Mouse (Mus musculus) embryo, embryonic 11 days (tissue): ENCODE measurements around the gene B4galt5.

Experiments
- DNase-seq: peaks from one replicate; pipeline ENCODE4 v3.0.0-alpha.2; 2015

Gene B4galt5

DNA sequence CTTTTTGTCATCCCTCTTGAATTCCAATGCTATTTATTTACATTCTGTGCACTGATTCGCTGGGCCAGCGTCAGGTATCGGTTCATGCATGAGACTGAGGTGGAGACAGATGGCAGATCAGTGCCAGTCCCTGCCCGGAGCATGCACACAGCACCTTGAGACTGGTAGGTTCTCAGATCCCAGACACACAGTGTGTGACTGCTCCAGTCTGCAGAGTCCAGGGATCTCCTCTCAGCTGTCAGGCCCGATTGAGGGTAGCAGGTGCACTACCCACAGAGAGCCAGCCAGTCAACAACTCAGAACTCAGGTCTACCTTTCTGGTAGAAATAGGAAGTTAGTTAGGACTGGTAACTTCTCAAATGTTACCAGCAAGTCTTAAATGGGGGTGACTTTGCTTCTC is 18.4 kb downstream of the B4galt5 start:
- no peak for DNase-seq

DNA sequence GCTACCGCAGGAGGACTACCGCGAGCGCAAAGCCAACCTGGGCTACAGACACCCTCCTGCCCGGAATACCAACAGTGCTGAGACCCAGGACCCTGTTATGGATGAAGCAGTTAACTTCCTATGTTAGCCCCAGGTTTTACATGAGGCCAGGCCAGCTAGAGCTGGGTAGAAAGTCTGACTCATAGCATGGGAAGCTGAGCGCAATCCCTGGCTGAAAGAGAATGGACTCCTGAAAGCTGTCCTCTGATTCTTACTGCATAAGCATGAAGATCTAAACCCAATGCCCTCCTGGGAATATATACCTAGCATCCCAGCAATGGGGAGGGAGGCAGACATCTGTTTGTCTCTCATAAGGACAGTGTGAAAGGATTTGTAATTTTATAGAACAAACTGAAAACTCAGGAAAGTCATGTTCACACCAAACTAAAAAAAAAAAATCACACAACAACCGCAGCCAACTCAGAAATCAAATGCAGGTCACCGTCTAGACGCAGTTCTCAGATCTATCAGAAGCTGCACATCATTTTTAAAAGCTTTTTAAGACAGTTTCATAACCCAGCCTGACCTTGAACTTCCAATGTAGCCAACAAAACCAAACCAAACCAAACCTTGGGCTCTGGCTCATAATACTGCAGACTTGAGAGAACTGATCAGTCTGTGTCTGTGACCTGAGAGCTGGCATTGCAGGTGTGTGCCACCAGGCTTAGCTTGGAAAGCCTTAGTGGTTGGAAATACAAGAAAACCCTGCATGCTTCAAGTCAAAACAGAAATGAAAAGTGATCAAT is 19.3 kb downstream of the B4galt5 start:
- no peak for DNase-seq

DNA sequence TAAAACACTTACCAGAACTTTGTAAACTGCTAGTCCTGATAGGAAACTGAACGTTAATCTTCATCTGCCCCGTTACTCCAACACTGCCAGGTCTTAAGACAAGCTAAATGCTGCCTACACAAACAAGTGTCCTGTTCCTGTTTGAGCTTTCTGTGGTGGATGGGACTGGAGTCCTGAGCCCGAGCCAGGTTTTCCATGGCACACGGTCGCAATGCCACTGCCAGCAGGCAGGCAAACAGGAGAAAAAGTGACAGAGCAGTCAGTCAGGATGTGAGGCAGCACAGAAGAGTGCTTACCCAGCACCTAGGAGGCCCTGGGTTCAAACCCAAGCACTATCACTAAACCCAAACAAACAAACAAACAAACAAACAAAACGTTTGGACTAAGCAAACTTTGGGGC is 20.6 kb downstream of the B4galt5 start:
- no peak for DNase-seq

DNA sequence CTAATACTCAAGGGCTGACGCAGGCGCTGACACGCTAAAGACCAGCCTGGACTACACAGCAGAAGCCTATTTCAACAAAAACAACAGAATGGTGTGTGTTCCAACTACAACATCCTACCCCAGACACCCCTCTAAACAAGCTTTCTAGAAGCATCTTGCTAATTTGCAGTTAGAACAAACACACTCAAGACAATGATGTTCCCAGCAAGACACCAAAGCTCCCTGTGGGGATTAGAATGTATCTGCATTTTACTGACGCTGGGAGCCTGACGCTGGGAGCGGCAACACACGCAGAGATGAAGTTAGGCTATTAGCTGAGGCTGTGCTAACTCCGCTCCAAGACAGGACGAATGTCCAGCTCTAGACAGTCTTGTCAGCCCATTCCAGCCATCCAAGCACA is 22.4 kb downstream of the B4galt5 start:
- DNase-seq = no peak

DNA sequence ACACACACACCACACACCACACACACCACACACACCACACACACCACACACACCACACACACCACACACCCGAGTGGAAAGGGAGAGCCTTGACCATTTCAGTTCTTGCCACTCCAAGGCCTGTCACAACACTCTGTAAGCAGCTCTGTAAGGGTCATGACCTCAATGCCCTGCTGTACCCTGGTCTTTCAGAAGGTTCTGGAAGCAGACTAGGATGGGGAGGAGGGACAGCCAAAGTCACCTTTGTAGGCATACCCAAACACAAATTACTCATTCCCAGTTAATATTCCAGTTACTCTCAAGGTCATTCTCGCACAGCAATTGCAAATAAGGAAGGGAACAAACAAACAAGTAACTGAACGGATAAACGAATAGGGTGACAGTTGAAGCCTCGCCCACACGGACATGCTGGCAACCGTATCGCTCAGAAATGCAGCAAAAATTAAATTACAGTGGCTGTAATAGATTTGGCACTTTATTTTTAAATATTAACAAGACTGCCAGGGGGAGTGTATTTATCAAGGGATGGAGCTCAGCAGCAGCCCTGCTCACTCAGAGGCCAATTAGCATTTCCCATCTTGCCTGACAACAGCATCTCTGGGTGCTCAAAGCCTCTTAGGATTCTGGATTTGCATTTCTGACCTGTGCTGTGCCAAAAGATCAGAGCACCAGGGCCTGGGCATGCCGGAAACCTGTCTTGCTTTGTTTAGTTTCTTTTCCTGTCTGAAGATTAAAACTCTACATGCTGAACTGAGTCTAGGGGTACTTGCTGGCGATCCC is 24.6 kb downstream of the B4galt5 start:
- no peak for DNase-seq

DNA sequence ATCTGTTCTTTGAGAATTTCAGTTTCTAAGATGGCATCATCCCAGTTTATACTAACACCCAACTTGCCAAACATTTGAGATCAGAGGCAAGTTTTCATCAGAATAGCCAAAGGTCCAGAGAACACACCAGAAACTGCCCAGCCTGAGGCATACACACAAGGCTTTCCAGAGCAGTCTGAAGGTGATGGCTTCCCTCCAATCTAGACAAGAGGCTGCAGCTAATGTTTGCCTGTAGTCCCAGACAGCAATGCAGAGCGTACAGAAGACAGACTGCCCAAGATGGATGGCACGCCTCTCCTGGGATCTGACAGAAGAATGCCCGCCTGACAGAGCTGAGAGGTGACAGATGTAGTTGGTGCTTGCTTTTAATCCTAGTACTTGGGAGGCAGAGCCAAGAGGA is 25.9 kb downstream of the B4galt5 start:
- DNase-seq = no peak

DNA sequence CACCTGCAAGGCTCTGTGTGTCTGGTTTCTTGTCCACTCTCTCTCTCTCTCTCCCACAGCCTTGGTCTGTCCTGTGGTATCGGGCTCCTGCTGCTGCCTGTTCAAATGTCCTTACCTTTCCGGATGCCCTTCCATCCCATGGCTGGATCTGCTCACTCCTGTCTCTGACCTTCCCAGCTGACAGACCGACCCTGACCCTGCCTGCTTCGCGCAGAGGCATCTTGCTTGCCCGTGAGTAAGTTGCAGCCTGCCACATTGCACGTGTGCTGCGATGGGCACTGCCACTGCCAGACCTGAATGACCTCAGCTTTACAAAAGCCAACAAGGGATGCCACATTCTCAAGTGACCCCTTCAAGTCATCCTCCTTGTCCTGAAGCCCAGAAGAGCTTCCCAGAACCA is 27.6 kb downstream of the B4galt5 start:
- DNase-seq = no peak

DNA sequence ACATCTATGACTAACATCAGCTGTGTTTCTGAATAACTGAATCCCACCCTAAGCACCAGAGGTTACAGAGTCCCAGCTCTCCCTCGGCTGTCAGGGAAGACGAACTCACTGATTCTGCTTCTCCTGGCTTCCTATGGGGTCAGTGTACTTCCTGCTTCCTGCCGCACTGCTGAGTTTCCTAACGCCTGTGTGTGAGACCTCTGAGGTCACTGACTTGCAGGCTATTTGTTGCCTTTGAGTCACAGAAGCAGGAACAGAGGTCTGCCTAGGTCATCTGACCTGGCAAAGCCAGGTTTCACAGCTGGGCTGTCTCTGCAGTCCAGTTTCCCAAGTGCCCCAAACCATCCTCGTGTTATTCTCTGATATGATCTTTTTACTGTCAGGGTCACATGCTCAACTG is 30.0 kb downstream of the B4galt5 start:
- DNase-seq = peak; percentile 37

DNA sequence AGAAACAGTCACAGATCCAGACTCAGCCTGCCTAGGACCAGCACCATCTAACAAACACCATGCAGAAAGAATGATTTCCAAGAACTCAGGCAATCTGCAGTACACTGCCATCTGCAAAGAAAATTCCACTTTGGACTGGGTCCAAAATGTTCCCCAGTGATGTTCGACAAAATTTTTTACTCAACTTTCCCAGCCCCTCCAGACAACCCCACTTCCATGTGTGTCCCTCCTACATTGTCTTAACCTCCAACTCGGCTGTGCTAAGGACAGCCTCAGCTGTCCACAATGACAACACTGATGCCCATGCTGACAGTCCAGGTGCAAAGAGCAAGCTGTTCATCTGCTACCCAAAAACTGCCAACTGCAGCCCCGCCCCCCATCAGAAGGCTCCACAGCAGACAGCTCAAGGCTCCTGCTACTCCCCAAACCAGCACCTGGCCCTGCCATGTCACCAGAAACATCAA is 32.2 kb downstream of the B4galt5 start:
- DNase-seq = no peak

DNA sequence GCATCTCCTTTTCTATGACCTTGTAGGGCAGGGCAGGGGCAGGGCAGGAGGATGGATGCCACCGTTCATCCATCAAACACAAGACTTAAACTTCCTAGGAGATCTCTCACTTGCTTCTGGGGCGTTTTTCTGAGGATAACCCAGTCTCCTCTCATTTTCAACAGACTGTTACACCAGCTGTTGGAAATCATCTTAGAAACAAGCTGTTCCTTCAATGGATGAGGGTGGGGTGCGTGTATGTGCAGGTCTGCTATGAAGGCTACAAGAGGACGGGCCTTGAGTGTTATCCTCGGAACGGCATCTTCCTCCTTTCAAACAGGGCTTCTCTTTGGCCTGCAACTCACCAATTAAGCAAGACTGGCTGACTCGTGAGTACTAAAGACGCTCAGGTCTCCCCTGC is 34.5 kb downstream of the B4galt5 start:
- no peak for DNase-seq

DNA sequence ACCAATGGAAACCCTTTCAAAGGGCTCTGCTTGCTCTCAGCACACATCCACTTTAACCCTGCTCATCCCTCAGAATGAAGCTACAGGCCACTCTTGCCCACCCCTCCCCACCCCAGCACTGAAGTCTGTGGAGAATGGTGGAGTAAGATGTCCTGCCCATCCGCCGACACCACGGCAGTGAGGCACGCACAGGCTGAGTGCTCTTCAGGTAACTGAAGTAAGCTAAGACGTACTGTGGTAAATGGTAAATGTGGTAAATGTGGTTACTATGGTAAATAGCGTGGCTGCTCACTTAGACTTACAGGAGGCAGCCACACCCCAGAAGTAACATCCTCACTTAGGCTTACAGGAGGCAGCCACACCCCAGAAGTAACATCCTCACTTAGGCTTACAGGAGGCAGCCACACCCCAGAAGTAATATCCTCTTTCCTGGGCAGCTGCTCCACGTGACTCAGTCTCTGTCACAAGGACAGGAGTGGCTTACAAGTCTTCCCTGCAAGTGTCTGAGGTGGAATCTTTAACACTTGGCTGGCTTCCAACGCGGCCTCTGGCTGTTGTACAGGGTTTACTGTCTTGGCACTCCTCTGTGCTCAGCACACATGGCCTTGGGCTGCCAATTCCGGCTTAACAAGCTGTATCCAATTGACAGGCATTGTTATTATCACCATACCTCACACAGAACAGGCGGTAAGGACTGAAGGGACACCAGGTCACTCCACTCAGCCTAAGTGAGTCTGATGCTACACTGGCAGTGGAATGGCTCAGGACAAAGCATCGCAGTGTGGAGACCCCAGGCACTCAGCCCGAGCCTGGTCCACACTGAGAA is 35.3 kb downstream of the B4galt5 start:
- peak; percentile 31 for DNase-seq

DNA sequence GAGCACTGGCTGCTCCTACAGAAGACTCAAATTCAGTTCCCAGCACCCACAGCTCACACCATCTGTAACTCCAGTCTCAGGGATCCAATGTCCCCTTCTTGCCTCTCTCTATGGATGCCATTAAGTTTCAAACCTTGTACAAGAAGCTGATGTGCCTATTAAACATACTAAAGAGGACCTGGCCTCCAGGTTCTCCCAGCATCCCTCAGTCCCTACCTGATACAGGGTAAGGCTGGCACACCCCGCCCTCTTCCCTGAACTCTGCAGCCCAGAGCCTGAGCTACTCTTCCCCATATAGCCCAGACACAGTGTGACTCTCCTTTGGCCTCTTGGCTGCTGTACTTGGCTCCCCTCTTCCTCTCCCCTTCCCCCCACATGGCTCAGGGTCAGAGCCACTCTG is 38.9 kb downstream of the B4galt5 start:
- DNase-seq = no peak

DNA sequence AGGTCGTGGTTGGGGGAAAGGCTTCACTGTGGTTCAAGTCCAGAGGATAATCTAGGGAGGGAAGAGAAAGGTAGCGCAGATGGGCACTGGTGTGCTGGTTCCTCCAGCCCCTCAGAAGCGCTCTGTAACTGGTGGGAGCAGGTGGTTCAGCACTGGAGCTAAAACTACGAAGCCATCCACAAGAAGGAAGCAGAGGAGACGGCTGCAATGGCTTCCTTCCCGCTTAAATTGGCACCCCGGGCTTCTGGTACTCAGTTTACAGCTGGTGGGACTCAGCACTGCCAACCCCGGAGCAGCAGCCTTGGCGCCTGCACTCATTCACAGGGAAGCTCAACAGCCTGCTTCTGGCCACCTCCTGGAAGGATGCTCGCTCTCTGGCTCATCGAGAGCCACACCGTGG is 39.7 kb downstream of the B4galt5 start:
- DNase-seq = no peak

DNA sequence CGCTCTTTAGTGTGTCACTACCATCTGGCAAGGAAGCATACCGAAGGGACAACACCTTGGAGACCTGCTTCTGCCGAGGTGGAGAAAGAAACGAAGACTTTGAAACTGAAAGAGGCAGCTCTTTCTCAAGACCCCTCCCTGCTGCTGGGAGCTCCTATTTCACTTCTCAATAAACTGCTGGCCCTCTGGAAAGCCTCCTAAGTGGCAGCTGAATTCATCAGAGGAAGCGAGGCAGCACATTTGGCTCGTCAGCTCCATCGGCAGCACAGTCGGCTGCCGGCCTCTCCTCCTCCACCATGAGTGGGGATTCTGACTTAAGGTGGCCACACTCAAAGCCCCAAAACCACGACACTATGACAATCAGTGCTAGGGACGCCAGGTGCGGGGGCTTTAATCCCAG is 41.3 kb downstream of the B4galt5 start:
- DNase-seq = peak; percentile 37

DNA sequence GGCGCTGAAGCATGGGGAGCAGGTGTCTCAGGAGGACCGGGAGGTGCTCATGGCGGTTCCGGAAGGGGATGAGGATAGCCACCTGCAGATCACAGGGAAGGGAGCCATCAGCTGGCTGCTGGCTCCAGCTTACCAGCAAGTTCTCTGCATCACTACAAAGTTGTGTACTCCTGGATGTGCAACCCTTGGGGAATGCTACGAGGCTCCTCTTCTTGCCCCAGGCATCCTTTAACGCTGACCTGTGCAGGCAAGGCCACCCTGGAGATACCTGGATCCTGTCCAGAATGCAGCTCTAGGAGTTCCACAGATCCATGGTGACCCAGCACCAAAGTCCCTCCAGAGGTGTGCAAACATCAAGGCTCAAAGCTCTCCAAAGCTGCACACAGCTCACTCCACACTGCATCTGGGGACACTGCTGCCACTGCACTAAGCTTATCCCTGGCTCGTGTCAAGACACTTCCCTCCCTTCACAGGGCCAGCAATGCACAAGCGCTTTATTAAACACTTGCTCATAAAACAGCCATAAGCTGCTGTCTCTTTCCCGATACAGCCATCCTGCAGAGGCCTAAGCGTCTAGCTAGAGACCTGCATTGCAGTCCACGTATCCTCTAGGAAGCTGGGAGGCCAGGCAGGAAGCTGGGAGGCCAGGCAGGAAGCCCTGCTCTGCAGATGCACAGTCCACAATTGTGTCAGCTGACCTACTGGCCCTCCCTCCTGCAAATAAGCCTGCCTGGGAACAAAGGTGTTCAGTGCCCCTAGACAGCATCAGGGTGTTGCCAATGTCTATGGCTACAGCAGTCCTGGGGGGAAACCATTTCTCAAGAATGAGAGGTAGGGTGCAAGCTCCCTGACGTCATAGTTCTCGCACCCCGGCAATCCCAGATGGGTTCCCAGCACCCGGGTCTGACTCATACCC is 42.1 kb downstream of the B4galt5 start:
- peak; percentile 22 for DNase-seq

DNA sequence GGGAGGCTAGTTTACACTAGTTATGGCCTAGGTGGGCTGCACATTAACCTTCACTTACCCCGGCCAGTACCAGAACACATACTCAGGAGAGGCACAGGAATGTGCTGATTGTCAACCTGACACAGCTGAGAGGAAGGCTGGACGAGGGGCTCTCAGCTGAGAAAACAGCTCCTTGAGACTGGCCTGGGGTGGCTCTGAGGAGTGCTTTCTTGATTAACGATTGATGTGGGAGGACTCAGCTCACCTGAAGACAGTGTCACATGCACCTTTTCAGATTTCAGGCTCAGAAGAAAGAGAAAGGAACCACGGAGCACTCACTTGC is 42.7 kb downstream of the B4galt5 start:
- no peak for DNase-seq

DNA sequence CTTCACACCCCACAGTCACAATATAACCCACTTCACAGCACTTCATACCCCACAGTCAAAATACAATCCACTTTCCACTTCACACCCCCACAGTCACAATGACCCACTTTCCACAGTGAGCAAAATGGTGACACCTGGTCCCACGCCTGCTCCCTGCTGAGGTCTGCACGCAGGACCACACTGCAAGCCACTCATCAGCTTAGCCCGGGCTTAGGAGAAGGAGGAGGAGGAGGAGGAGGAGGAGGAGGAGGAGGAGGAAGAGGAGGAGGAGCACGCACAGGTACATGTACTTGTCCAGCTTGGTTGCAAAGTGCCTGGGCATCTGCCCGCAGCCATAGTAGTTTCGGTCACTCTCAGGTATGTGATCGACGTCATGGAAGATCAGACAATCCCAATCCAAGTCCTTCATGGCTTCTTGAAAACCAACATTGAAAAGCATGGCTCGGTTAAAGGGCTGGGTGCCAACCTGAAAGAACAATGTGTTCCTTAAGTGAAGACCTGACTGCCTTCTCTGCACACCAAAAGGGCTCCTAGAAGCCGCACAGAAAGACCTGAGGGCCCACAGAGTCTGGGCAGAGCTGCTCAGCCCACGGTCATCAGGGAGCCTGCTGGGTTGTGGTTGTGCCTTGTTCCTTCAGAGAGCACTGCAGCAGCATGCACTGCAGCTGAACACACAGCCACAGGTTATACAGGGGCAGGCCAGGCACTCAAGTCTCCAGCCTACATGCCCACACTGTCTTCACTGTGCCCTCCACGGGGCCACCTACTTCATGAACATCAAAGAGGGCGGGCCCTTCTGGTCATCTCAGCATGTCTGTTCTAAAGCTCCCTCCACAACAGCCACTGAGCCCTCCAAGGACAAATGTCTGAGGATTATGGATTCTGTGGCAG is 43.4 kb downstream of the B4galt5 start:
- DNase-seq = no peak

DNA sequence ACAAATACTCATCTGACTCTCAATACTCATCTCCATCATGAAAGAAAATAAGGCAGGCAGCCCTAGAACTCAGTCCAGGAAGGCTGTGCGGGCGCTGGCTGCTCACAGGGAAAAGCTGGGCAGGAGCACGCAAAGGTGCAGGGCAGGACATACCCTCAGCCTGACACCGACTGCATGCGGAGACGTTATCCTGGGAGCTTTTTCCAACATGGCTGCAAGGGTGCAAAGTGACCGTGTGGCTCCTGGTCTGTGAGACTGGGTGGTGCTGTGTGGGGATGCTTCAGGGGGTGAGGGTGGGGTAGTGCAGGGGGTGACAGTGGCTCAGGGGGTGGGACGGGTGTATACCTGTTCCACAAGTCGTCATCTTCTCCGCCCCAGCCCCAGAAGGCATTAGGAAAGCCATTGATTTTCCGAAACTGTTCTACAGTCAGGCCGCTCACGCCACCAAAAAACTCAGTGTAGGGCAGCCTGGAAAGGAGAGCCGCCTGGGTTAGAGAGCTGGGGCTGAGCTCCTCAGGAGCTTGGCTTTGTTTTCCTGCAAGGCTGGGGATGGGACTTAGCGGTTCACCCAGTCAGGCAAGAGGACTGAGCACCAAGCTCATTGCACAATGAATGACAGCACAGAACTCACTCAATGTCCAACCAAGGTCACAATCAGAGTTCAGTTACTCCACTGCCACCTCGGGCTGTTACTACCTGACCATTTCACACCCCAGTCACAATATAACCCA is 44.2 kb downstream of the B4galt5 start:
- DNase-seq = no peak

DNA sequence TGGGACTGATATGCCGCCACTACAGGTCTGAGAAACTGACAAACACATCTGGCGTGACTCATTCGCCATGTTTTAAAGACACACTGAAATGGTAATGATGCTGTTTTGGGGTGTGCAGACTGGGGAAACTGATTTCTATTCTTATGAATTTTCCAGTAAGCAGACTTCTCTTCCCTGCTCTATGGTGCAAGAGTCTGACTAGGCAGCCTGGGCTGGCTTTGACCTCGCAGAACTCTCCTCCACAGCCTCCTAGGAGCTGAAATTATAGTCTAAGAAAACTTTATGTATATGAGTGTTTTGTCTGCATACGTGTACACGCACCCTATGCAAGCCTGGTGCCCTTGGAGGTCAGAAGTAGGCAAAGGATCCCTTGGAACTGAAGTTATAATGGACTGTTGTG is 45.2 kb downstream of the B4galt5 start:
- DNase-seq = no peak

DNA sequence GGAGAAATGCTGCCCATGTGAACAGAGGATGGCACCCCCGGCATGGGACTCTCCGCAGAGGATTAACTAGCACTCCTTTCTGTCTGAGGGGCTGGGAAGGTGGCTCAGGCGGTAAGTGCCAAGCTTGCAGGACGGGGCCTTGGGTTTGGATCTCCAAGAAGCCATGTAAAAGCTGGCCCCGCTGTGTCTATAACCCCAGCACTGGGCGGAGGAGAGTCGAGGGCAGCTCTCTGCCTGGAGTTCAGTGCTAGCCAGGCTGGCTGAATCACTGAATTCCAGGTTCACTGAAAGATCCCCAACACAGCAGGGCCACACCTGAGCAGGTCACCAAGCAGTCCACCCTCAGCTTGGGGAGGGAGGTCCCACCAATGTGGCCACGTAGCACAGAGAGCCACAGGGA is 45.8 kb downstream of the B4galt5 start:
- no peak for DNase-seq

DNA sequence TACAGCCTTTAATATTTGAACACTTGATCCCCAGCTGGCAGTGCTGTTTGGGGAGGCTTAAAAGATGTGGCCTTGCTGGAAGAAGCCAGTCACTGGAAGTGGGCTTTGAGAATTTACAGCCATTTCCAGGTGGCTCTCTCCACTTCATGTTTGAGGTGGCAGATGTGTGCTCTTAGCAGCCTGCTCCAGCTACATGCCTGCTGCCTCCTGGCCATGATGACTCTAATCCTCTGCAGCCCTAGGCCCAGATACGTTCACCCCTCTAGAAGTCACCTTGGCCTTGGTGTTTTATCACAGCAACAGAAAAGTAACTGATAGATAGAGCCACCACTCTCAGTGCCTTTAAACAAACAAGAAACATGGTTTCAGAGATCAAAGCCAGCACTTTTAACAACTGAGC is 46.3 kb downstream of the B4galt5 start:
- no peak for DNase-seq
